Mouse (Mus musculus) hindbrain, embryonic 10.5 days (tissue): ENCODE measurements at regions not wholly inside any gene's neighbourhood (a gene's known extent, or its start where the extent isn't known, plus 50 kb on each side); places are given as distances from the start of the nearest gene placed in this dataset.

Experiments
- DNase-seq: peaks from one replicate; pipeline ENCODE4 v3.0.0-alpha.2; 2017; ENCODE audit warnings: low spot score
- H3K27ac ChIP-seq: fragments of 300-500 bp; sonication (generic); 2 replicates; pipeline ENCODE4 v1.5.1; 2016; ENCODE audit warnings: mild to moderate bottlenecking, moderate library complexity
- H3K27me3 ChIP-seq: fragments of 300-500 bp; sonication (generic); 2 replicates; pipeline ENCODE4 v1.6.1; 2016; ENCODE audit warnings: mild to moderate bottlenecking; ENCODE audit not compliant: poor library complexity, insufficient read depth, severe bottlenecking
- H3K36me3 ChIP-seq: fragments of 300-500 bp; sonication (generic); 2 replicates; pipeline ENCODE4 v1.6.1; 2016; ENCODE audit warnings: mild to moderate bottlenecking, moderate library complexity
- H3K4me1 ChIP-seq: fragments of 300-500 bp; sonication (generic); replicated peaks from 2 replicates; pipeline ENCODE4 v1.6.1; 2016; ENCODE audit warnings: mild to moderate bottlenecking
- H3K4me3 ChIP-seq: fragments of 300-500 bp; sonication (generic); 2 replicates; pipeline ENCODE4 v1.5.1; 2016; ENCODE audit warnings: mild to moderate bottlenecking, moderate library complexity
- H3K9me3 ChIP-seq: fragments of 300-500 bp; sonication (generic); 2 replicates; pipeline ENCODE4 v1.6.1; 2016; ENCODE audit warnings: mild to moderate bottlenecking, moderate library complexity
- WGBS: fragments of 180-500 bp; shearing (Covaris S2); methylation state at CpG from one replicate; pipeline ENCODE4 v1.1.7; 2016; 5-methylcytosine and 5-hydroxymethylcytosine counted together

DNA sequence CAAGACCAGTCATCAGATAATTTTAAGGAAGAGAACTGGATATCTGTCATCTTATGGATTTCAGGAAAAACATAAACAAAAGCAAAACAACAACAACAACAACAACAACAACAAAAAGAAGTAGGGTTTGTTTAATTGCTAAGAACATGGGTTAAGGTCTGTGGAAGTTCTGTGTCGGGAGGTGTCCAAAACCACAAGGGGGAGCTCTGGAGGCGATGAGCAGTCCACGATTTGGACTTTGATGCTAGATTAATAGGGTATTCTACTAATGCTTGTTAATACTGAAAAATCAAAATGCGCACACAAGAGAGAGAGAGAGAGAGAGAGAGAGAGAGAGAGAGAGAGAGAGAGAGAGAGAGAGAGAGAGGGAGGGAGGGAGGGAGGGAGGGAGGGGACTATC lies 692.0 kb upstream of the Car10 start:
- no peaks in the 10 kb centered on the region for H3K4me1 ChIP-seq
- H3K9me3 ChIP-seq: no peaks in the 10 kb centered on the region
- DNase-seq: peak; percentile 38
- H3K27me3 ChIP-seq: no peaks in the 10 kb centered on the region
- H3K4me3 ChIP-seq: no peak overlapping the region
- no peak overlapping the region for H3K27ac ChIP-seq
- H3K36me3 ChIP-seq: no peaks in the 10 kb centered on the region
- 13% methylated on average over 3 of the region's 4 CpGs for WGBS

DNA sequence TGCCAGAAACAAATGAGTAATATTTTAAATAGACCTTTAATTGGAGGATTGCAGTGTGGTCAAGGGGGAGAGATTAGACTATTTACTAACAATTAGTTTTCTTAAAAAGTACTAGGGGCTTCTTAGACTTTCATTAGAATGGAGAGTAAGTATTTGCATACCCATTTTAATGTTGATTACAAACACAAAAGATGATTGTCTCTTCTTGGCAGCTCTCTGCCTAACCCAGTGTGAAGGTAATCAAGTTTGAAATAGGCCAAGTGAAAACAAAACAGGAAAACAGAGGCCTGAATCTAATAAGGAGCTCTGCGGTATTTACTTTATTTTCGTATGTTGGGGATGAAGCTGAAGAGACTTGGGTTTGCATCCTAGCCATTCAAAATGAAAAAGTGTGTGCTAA lies 646.5 kb upstream of the Car10 start:
- Histone ChIP-seq H3K4me1 (no peaks in the 10 kb centered on the region), H3K36me3 (no peaks in the 10 kb centered on the region), H3K4me3 (no peak overlapping the region), H3K9me3 (no peaks in the 10 kb centered on the region), H3K27ac (no peak overlapping the region), H3K27me3 (no peaks in the 10 kb centered on the region)
- DNase-seq: no peak
- WGBS: 61% methylated on average over 2 of the region's 2 CpGs

GRCm38 (mm10) chr11:92495291-92495690 lies 602.5 kb upstream of the Car10 start:
- 93% methylated on average over 2 of the region's 2 CpGs for whole genome bisulfite sequencing
- no peaks in the 10 kb centered on the region for H3K36me3 ChIP-seq
- no peaks in the 10 kb centered on the region for H3K9me3 ChIP-seq
- H3K4me3 ChIP-seq: no peak overlapping the region
- DNase-seq: no peak
- no peak overlapping the region for H3K27ac ChIP-seq
- no peaks in the 10 kb centered on the region for H3K4me1 ChIP-seq
- no peaks in the 10 kb centered on the region for H3K27me3 ChIP-seq
